Mouse (Mus musculus) stomach, postnatal 0 days (tissue): Measurements from ENCODE around the gene Fpr1. TPM values are rescaled to one million over a fixed set of nuclear protein-coding genes. Genes with fewer than 3 reads are reported as not detected.

ENCODE experiments used
- ATAC-seq: fragments of 200-750 bp; cut with Nextera tagmentation; 2 replicates; pipeline ENCODE4 v1.8.0; 2017; ENCODE audit not compliant: low FRiP score, low TSS enrichment
- DNase-seq: peaks from one replicate; pipeline ENCODE4 v3.0.0-alpha.2; 2016; ENCODE audit warnings: low spot score
- H3K27ac ChIP-seq: fragments of 300-500 bp; sonication (generic); replicated peaks from 2 replicates; pipeline ENCODE4 v1.5.1; 2014; ENCODE audit warnings: mild to moderate bottlenecking, control low read depth
- H3K27me3 ChIP-seq: fragments of 300-500 bp; sonication (generic); 2 replicates; pipeline ENCODE4 v1.6.1; 2014; ENCODE audit warnings: low read length; ENCODE audit not compliant: control insufficient read depth, insufficient read depth
- H3K36me3 ChIP-seq: fragments of 300-500 bp; sonication (generic); 2 replicates; pipeline ENCODE4 v1.6.1; 2014; ENCODE audit warnings: low read length, mixed read lengths; ENCODE audit not compliant: control insufficient read depth, insufficient read depth
- H3K4me1 ChIP-seq: fragments of 300-500 bp; sonication (generic); replicated peaks from 2 replicates; pipeline ENCODE4 v1.6.1; 2014; ENCODE audit warnings: antibody characterized with exemption; ENCODE audit not compliant: control insufficient read depth, insufficient read depth
- H3K4me2 ChIP-seq: fragments of 300-500 bp; sonication (generic); replicated peaks from 2 replicates; pipeline ENCODE4 v1.6.1; 2014; ENCODE audit warnings: low read depth, mild to moderate bottlenecking, control low read depth, moderate library complexity
- H3K4me3 ChIP-seq: fragments of 300-500 bp; sonication (generic); 2 replicates; pipeline ENCODE4 v1.5.1; 2014; ENCODE audit warnings: low read depth, low read length, control low read depth
- H3K9ac ChIP-seq: fragments of 300-500 bp; sonication (generic); 2 replicates; pipeline ENCODE4 v1.6.1; 2014; ENCODE audit warnings: mild to moderate bottlenecking, low read length, control low read depth, mixed read lengths
- H3K9me3 ChIP-seq: fragments of 300-500 bp; sonication (generic); 2 replicates; pipeline ENCODE4 v1.6.1; 2016; ENCODE audit warnings: low read length; ENCODE audit not compliant: control insufficient read depth
- CTCF ChIP-seq: IDR thresholded peaks from 2 replicates; pipeline ENCODE4 v1.5.1; 2016; ENCODE audit warnings: antibody characterized with exemption, low read depth, mild to moderate bottlenecking, moderate library complexity
- EP300 ChIP-seq: optimal IDR thresholded peaks from 2 replicates; pipeline ENCODE3; 2016; ENCODE audit warnings: antibody characterized with exemption
- WGBS: fragments of 180-500 bp; shearing (Covaris S2); extraction: QIAGEN DNeasy Blood & Tissue Kit; methylation state at CpG from one replicate; pipeline ENCODE4 v1.1.7; 2014; 5-methylcytosine and 5-hydroxymethylcytosine counted together
- polyA plus RNA-seq: library from polyadenylated mRNA; unstranded; fragments of >200 nt; fragmentation: Nextera tagmentation; extraction: Ambion mirVana; gene quantifications from 2 replicates; pipeline ENCODE4 v1.2.1, GENCODE M21; 2015

Fpr1 gene
- polyA plus RNA-seq, 1 experiment from 2014 or later, result 0.59 TPM

GRCm38 (mm10) chr17:17857446-17857845 is 26.3 kb downstream of the Fpr1 start:
- Histone ChIP-seq H3K4me3 (no peak overlapping the region), H3K4me1 (no peaks in the 10 kb centered on the region), H3K9ac (no peak overlapping the region), H3K27me3 (no peaks in the 10 kb centered on the region), H3K36me3 (no peaks in the 10 kb centered on the region), H3K27ac (no peak overlapping the region), H3K9me3 (no peaks in the 10 kb centered on the region), H3K4me2 (no peak overlapping the region)
- 50% methylated on average over 1 of the region's 1 CpGs for WGBS
- DNase-seq, result no peak
- ATAC-seq, result no peak
- TF ChIP-seq CTCF (no peak), EP300 (no peak)

GRCm38 (mm10) chr17:17856612-17857011 is 27.1 kb downstream of the Fpr1 start:
- no peaks in the 10 kb centered on the region for H3K4me1 ChIP-seq
- no peaks in the 10 kb centered on the region for H3K27me3 ChIP-seq
- H3K4me3 ChIP-seq, result no peak overlapping the region
- DNase-seq, result no peak
- H3K9ac ChIP-seq, result no peak overlapping the region
- no peak for TF ChIP-seq EP300
- TF ChIP-seq CTCF, result no peak
- H3K27ac ChIP-seq, result no peak overlapping the region
- no peaks in the 10 kb centered on the region for H3K36me3 ChIP-seq
- no peaks in the 10 kb centered on the region for H3K9me3 ChIP-seq
- ATAC-seq, result peak; percentile 70
- 35% methylated on average over 1 of the region's 1 CpGs for WGBS
- H3K4me2 ChIP-seq, result no peak overlapping the region

GRCm38 (mm10) chr17:17855064-17855838 is 28.5 kb downstream of the Fpr1 start, which contains the start of gene Has1:
TSS of gene Has1 (minus strand) at chr17:17855205.
- 29% methylated on average over 7 of the region's 8 CpGs for WGBS
- Histone ChIP-seq H3K27me3 (no peaks in the 10 kb centered on the region), H3K4me3 (no peak within 1 kb of the TSS), H3K9ac (no peak within 1 kb of the TSS), H3K4me2 (no peak within 1 kb of the TSS; the same call in 1 of the 2 replicates), H3K36me3 (no peaks in the 10 kb centered on the region), H3K4me1 (no peaks in the 10 kb centered on the region), H3K9me3 (no peaks in the 10 kb centered on the region), H3K27ac (0 out of 2 replicates have a peak within 1 kb of the TSS, but pooled peaks have one; percentile 24)
- no peak for TF ChIP-seq EP300
- no peak for TF ChIP-seq CTCF
- ATAC-seq (peak; percentile 65; the same call in 1 of the 2 replicates), DNase-seq (no peak)

- H3K4me3 ChIP-seq, result no peak overlapping the region
- ATAC-seq, result no peak
Measured at GRCm38 (mm10) chr17:17849906-17850712, 33.6 kb downstream of the Fpr1 start.

GRCm38 (mm10) chr17:17848988-17849387 is 34.8 kb downstream of the Fpr1 start:
- H3K27me3 ChIP-seq, result no peaks in the 10 kb centered on the region
- H3K36me3 ChIP-seq, result no peaks in the 10 kb centered on the region
- DNase-seq (no peak), ATAC-seq (no peak)
- no peak overlapping the region for H3K4me3 ChIP-seq
- H3K4me2 ChIP-seq, result no peak overlapping the region
- H3K27ac ChIP-seq, result no peak overlapping the region
- no peaks in the 10 kb centered on the region for H3K4me1 ChIP-seq
- no peaks in the 10 kb centered on the region for H3K9me3 ChIP-seq
- WGBS, result 67% methylated on average over 2 of the region's 2 CpGs
- H3K9ac ChIP-seq, result no peak overlapping the region
- no peak for TF ChIP-seq EP300
- no peak for TF ChIP-seq CTCF

More at GRCm38 (mm10) chr17:17849906-17850712, 33.6 kb downstream of the Fpr1 start:
- H3K4me1 ChIP-seq, result no peaks in the 10 kb centered on the region
- H3K4me2 ChIP-seq, result no peak overlapping the region
- H3K27me3 ChIP-seq, result no peaks in the 10 kb centered on the region
- H3K27ac ChIP-seq, result no peak overlapping the region
- DNase-seq, result no peak
- 38% methylated on average over 55 of the region's 55 CpGs for WGBS
- TF ChIP-seq CTCF (no peak), EP300 (no peak)
- no peaks in the 10 kb centered on the region for H3K36me3 ChIP-seq
- no peaks in the 10 kb centered on the region for H3K9me3 ChIP-seq
- no peak overlapping the region for H3K9ac ChIP-seq
